ENCODE assay signal across 8 mouse cellular contexts in the genomic region with DNA sequence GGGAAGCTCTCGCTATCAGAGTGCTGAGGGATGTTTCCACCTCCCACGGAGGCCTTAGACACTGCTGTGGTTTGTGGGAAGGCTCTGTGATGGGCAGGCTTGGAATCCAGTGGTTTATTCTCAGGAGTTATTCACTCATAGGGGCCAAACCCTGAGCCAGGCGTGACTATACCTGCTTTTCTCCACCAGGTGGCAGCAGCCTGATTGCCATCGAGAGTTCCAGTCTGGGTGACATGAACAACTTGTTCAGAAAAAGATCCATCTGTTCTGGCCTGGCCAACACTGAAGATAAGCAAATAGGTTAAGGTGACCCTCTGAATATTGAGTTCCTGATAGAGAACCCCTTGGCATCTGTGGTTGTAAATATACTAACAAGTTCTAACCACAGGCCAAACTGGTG. TPM values are rescaled to one million over a fixed set of nuclear protein-coding genes. Genes with fewer than 3 reads are reported as not detected.
A peak's percentile ranks its signal among the peaks of the same experiment; 100 is the strongest.
DNase-seq lines count a peak whose midpoint lies in the region; ATAC-seq and TF ChIP-seq lines count a peak whose summit lies in the region.

No protein-coding gene starts in this region.

- no peaks in the 10 kb centered on the region for H3K9me3 ChIP-seq in ES-E14 (ENCODE audit: control insufficient read depth, insufficient read depth, low read depth, low read length)
- no peaks in the 10 kb centered on the region for H3K9me3 ChIP-seq in lung, embryonic 14.5 days (ENCODE audit: low read depth, low read length)

- peak; percentile 70 for DNase-seq in ES-E14 (ENCODE audit: low read depth, low spot score)
- DNase-seq in adrenal gland, postnatal 10 days: peak; percentile 86
- peak; percentile 62 for DNase-seq in embryo, embryonic 11.5 days (ENCODE audit: low read depth, low spot score)
- DNase-seq in heart, adult 8-10 months (ENCODE audit: low spot score): peak; percentile 79
- peak; percentile 51 for DNase-seq in large intestine, adult 2 months (ENCODE audit: low read depth, low spot score)
- DNase-seq in lung, embryonic 14.5 days: peak; percentile 94
- DNase-seq in right cerebral cortex, postnatal 14 days: peak; percentile 68

- H3K27me3 ChIP-seq in lung, embryonic 14.5 days (ENCODE audit: insufficient read depth, low read length): no peaks in the 10 kb centered on the region

- TF ChIP-seq CTCF in lung, embryonic 14.5 days (IDR thresholded peaks at IDR 0.05; ENCODE audit: low read depth): peak; percentile 94

- 5% methylated on average over 4 of the region's 4 CpGs for WGBS in large intestine, adult 2 months
- WGBS in lung, embryonic 14.5 days: 2% methylated on average over 4 of the region's 4 CpGs

- H3K4me3 ChIP-seq in ES-E14 (ENCODE audit: insufficient read depth in 1 of 2, low read depth in 1 of 2, low read length in 2 of 2, poor library complexity in 1 of 2, severe bottlenecking in 1 of 2): no peak overlapping the region
- H3K4me3 ChIP-seq in lung, embryonic 14.5 days (ENCODE audit: low read depth, low read length): no peak overlapping the region

- ATAC-seq in lung, embryonic 14.5 days (ENCODE audit: insufficient read depth): no peak
- no peak for ATAC-seq in activated CD4-positive, CD25-positive, alpha-beta regulatory T cell, adult 4 months

- H3K36me3 ChIP-seq in ES-E14 (ENCODE audit: control insufficient read depth, insufficient read depth, low read length, poor library complexity, severe bottlenecking): peaks cover 4% of the 10 kb centered on the region
- H3K36me3 ChIP-seq in lung, embryonic 14.5 days (ENCODE audit: insufficient read depth): peaks cover 7% of the 10 kb centered on the region

- H3K9ac ChIP-seq in ES-E14 (ENCODE audit: insufficient read depth, low read depth, low read length, poor library complexity, severe bottlenecking): no peak overlapping the region; the same call in 1 of the 2 replicates
- no peak overlapping the region for H3K9ac ChIP-seq in lung, embryonic 14.5 days

- H3K27ac ChIP-seq in ES-E14 (ENCODE audit: insufficient read depth, low read depth, low read length, poor library complexity, severe bottlenecking): no peak overlapping the region
- H3K27ac ChIP-seq in lung, embryonic 14.5 days (ENCODE audit: low read depth): no peak overlapping the region

- no peak overlapping the region for H3K4me2 ChIP-seq in lung, embryonic 14.5 days

- in situ Hi-C loops in ES-E14 (cut with MboI; ENCODE audit: low sequenced_read_pairs in 2 of 2, unreplicated experiment in 2 of 2): loop anchor here in 1 of 2 experiments (5.0 kb wide), 1 partner anchor 66 kb away; no protein-coding TSS in a partner anchor

- peaks cover 4 to 16% of the 10 kb centered on the region in 2 experiments; a peak in 1 of 4 replicates for H3K4me1 ChIP-seq in ES-E14 (ENCODE audit: control insufficient read depth in 2 of 2, insufficient read depth in 2 of 2, low read length in 2 of 2, poor library complexity in 1 of 2)
- H3K4me1 ChIP-seq in lung, embryonic 14.5 days (ENCODE audit: insufficient read depth): peaks cover 6% of the 10 kb centered on the region

TF ChIP-seq in ES-E14, 5 proteins besides CTCF, POLR2A, EP300 and RAD21:
- TF ChIP-seq ZNF384 (IDR thresholded peaks at IDR 0.05; ENCODE audit: low read depth, low read length) (no peak), ZC3H11A (IDR thresholded peaks at IDR 0.05; ENCODE audit: borderline replicate concordance, low read depth, low read length) (peak; percentile 54; the same call in 1 of the 2 replicates)

RNA-seq across cellular contexts. Expression of a gene that starts 19.3 kb away (rescaled TPM):
- 693 and 831 TPM in 2 replicates for total RNA-seq in ES-E14 (2012; rRNA removed)
- total RNA-seq in adrenal gland, postnatal 10 days (2021): 100 to 1,000 TPM; 341 to 361 TPM
- 100 to 1,000 TPM; 379 to 441 (median 399) TPM for total RNA-seq in heart, adult 8-10 months (2022)
- 135 and 148 TPM in 2 replicates for polyA plus RNA-seq in large intestine, adult 2 months (2012; rRNA removed)
- 220 and 252 TPM in 2 replicates for polyA plus RNA-seq in lung, embryonic 14.5 days (2014; fragmentation: Nextera tagmentation; extraction: Ambion mirVana)
- polyA plus RNA-seq in activated CD4-positive, CD25-positive, alpha-beta regulatory T cell, adult 4 months (2017; shearing (Covaris generic)): 100 to 1,000 TPM; 131 to 144 TPM

RNA-seq across cellular contexts. Expression of a gene that starts 26.4 kb away (rescaled TPM):
- 26.9 and 47.0 TPM in 2 replicates for total RNA-seq in ES-E14 (2012; rRNA removed)
- total RNA-seq in adrenal gland, postnatal 10 days (2021): 10 to 100 TPM; 42.8 to 46.6 TPM
- 10 to 100 TPM; 49.0 to 60.2 (median 53.5) TPM for total RNA-seq in heart, adult 8-10 months (2022)
- polyA plus RNA-seq in large intestine, adult 2 months (2012; rRNA removed): 11.6 and 16.5 TPM in 2 replicates
- polyA plus RNA-seq in lung, embryonic 14.5 days (2014; fragmentation: Nextera tagmentation; extraction: Ambion mirVana): 12.4 and 13.6 TPM in 2 replicates
- 10 to 100 TPM in 1 of 2 experiments, 1 to 10 TPM in 1; 9.6 to 13.0 TPM for polyA plus RNA-seq in activated CD4-positive, CD25-positive, alpha-beta regulatory T cell, adult 4 months (2017; shearing (Covaris generic))

RNA-seq across cellular contexts. Expression of a gene that starts 37.4 kb away (rescaled TPM):
- 1.5 and 3.0 TPM in 2 replicates for total RNA-seq in ES-E14 (2012; rRNA removed)
- total RNA-seq in adrenal gland, postnatal 10 days (2021): 1 to 10 TPM in 1 of 2 experiments, under 1 TPM in 1; 0.27 to 1.3 TPM
- under 1 TPM; 0.32 to 0.57 (median 0.42) TPM for total RNA-seq in heart, adult 8-10 months (2022)
- polyA plus RNA-seq in large intestine, adult 2 months (2012; rRNA removed): 0.02 and 0.05 TPM in 2 replicates
- polyA plus RNA-seq in lung, embryonic 14.5 days (2014; fragmentation: Nextera tagmentation; extraction: Ambion mirVana): 2.1 and 2.3 TPM in 2 replicates
- polyA plus RNA-seq in activated CD4-positive, CD25-positive, alpha-beta regulatory T cell, adult 4 months (2017; shearing (Covaris generic)): 1 to 10 TPM; 3.9 to 4.9 TPM
